Mouse (Mus musculus): ENCODE measurements around the gene Txk. TPM values are rescaled to one million over a fixed set of nuclear protein-coding genes. Genes with fewer than 3 reads are reported as not detected.

Txk gene
- polyA plus RNA-seq, 1 experiment from 2014 or later = 0.06 TPM

DNA sequence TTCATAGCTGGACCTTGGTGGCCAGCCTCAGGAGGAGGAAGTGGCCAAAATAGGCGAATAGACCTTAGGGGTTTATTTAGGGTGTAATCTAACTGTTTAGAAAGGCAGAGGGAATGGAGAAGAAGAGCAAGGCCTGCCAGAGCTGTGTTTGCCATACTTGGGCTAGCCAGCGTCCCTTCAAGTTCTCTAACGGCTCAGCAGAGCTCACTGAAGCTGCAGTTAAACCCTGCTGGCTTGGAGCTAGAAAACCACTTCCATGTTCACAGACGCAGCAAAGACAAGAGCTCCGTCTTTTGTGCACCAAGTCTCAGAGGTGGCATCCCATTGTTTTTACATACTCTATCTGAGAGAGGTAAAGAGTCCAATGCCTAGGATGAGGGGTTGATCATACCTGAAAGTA is 2.4 kb downstream of the Txk start:
- Histone ChIP-seq H3K36me3 (replicated peaks) (no peaks in the 10 kb centered on the region), H3K4me1 (replicated peaks) (peaks cover 5% of the 10 kb centered on the region; the same call in 1 of the 2 replicates), H3K27me3 (no peaks in the 10 kb centered on the region), H3K27ac (replicated peaks) (no peak overlapping the region), H3K9me3 (replicated peaks) (no peaks in the 10 kb centered on the region), H3K4me2 (no peak overlapping the region), H3K9ac (no peak overlapping the region), H3K4me3 (replicated peaks) (no peak overlapping the region)
- no peak for ATAC-seq (ENCODE audit: insufficient read depth)
- WGBS (ENCODE audit: insufficient replicate concordance) = 66% methylated on average over 5 of the region's 5 CpGs

- no peak for ATAC-seq (ENCODE audit: insufficient read depth)
- H3K36me3 ChIP-seq (replicated peaks) = no peaks in the 10 kb centered on the region
- no peak overlapping the region for H3K4me3 ChIP-seq (replicated peaks)
- H3K9ac ChIP-seq = no peak overlapping the region
- H3K27ac ChIP-seq (replicated peaks) = no peak overlapping the region
- H3K4me2 ChIP-seq = no peak overlapping the region
- no peaks in the 10 kb centered on the region for H3K27me3 ChIP-seq
- WGBS (ENCODE audit: insufficient replicate concordance) = 46% methylated on average over 7 of the region's 7 CpGs
- H3K4me1 ChIP-seq (replicated peaks) = peaks cover 5% of the 10 kb centered on the region; the same call in 1 of the 2 replicates
- no peaks in the 10 kb centered on the region for H3K9me3 ChIP-seq (replicated peaks)
Observed at GRCm38 (mm10) chr5:72748659-72749265, 3.8 kb downstream of the Txk start.

DNA sequence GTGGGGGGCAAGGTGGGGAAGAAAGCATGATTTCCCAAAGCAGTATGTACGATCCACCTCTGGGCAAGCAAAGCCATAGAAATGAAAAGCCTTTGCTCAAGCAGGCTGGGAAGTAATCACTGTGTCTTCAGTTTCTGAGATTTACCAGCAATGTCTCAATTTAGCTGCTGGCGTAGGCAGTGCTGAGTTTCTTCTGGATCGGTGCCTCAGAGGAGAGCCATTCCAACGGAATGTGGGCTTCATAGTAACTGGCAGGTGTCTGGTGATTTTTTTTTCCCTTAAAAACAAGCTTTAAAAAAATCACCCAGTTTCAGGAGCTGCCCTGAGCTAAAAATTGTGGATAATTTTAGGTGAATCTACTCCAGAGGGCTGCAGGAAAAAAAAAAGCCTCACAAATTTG is 5.2 kb downstream of the Txk start:
- Histone ChIP-seq H3K4me3 (replicated peaks) (no peak overlapping the region), H3K4me2 (no peak overlapping the region), H3K9ac (no peak overlapping the region), H3K27ac (replicated peaks) (no peak overlapping the region), H3K27me3 (no peaks in the 10 kb centered on the region), H3K4me1 (replicated peaks) (peaks cover 5% of the 10 kb centered on the region; the same call in 1 of the 2 replicates), H3K36me3 (replicated peaks) (no peaks in the 10 kb centered on the region), H3K9me3 (replicated peaks) (no peaks in the 10 kb centered on the region)
- ATAC-seq (ENCODE audit: insufficient read depth) = no peak
- WGBS (ENCODE audit: insufficient replicate concordance) = 75% methylated on average over 4 of the region's 4 CpGs

DNA sequence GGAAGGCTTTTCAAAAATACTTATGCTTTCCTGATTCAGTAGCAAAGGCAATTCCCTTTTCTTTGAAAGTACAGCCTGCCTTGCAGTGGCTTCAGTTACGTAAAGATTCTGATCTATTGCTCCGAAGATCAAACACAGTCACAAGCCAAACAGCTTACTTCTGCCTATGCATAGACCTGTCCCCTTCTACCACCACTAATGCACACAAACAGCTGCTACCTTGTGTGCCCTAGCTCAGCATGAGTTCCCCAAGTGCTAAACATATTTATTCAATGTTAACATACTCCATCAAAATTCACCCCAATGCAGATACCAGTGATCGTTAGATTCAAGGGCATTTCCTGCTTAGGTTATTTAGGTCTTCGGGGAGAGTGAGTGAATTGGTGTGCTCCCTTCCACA is 6.1 kb downstream of the Txk start:
- H3K4me2 ChIP-seq = no peak overlapping the region
- H3K9me3 ChIP-seq (replicated peaks) = no peaks in the 10 kb centered on the region
- 54% methylated on average over 4 of the region's 4 CpGs for WGBS (ENCODE audit: insufficient replicate concordance)
- ATAC-seq (ENCODE audit: insufficient read depth) = no peak
- peaks cover 5% of the 10 kb centered on the region; the same call in 1 of the 2 replicates for H3K4me1 ChIP-seq (replicated peaks)
- no peaks in the 10 kb centered on the region for H3K36me3 ChIP-seq (replicated peaks)
- no peak overlapping the region for H3K4me3 ChIP-seq (replicated peaks)
- no peak overlapping the region for H3K27ac ChIP-seq (replicated peaks)
- H3K27me3 ChIP-seq = no peaks in the 10 kb centered on the region
- no peak overlapping the region for H3K9ac ChIP-seq

DNA sequence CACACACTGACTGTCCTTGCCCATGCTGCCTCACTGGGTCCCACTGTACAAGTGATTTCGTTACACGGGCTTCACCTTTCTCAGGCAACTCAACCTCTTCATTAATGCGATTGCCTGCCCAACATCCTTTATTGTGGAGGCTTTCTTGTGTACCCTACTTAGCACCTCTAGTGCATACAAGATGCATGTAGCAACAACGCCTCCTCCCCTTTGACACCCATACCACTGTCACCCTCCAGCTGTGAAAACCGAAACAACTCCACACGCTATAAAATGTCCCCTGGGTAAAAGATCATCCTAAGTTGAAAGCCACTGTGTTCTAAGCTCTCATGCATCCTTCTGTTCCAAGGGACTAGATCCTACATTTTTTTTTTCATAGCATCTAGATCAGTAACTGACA is 9.5 kb downstream of the Txk start:
- Histone ChIP-seq H3K9ac (no peak overlapping the region), H3K9me3 (replicated peaks) (no peaks in the 10 kb centered on the region), H3K4me3 (replicated peaks) (no peak overlapping the region), H3K36me3 (replicated peaks) (no peaks in the 10 kb centered on the region), H3K27ac (replicated peaks) (no peak overlapping the region), H3K4me1 (replicated peaks) (no peaks in the 10 kb centered on the region), H3K27me3 (no peaks in the 10 kb centered on the region), H3K4me2 (no peak overlapping the region)
- no peak for ATAC-seq (ENCODE audit: insufficient read depth)
- 79% methylated on average over 6 of the region's 6 CpGs for WGBS (ENCODE audit: insufficient replicate concordance)

- no peak overlapping the region for H3K4me2 ChIP-seq
- H3K27ac ChIP-seq (replicated peaks) = no peak overlapping the region
- no peaks in the 10 kb centered on the region for H3K9me3 ChIP-seq (replicated peaks)
- H3K4me3 ChIP-seq (replicated peaks) = no peak overlapping the region
- 41% methylated on average over 7 of the region's 7 CpGs for WGBS (ENCODE audit: insufficient replicate concordance)
- no peaks in the 10 kb centered on the region for H3K27me3 ChIP-seq
- H3K9ac ChIP-seq = no peak overlapping the region
- no peaks in the 10 kb centered on the region; the same call in 1 of the 2 replicates for H3K4me1 ChIP-seq (replicated peaks)
- no peaks in the 10 kb centered on the region for H3K36me3 ChIP-seq (replicated peaks)
- ATAC-seq (ENCODE audit: insufficient read depth) = no peak
Observed at GRCm38 (mm10) chr5:72736868-72737267, 15.7 kb downstream of the Txk start.

- H3K27ac ChIP-seq (replicated peaks) = no peak overlapping the region
- no peak for ATAC-seq (ENCODE audit: insufficient read depth)
- no peaks in the 10 kb centered on the region for H3K9me3 ChIP-seq (replicated peaks)
- WGBS (ENCODE audit: insufficient replicate concordance) = 25% methylated on average over 8 of the region's 8 CpGs
- H3K4me2 ChIP-seq = no peak overlapping the region
- H3K27me3 ChIP-seq = no peaks in the 10 kb centered on the region
- H3K36me3 ChIP-seq (replicated peaks) = no peaks in the 10 kb centered on the region
- H3K4me3 ChIP-seq (replicated peaks) = no peak overlapping the region
- H3K9ac ChIP-seq = no peak overlapping the region
- H3K4me1 ChIP-seq (replicated peaks) = no peaks in the 10 kb centered on the region; the same call in 1 of the 2 replicates
Observed at GRCm38 (mm10) chr5:72736437-72736836, 16.1 kb downstream of the Txk start.

DNA sequence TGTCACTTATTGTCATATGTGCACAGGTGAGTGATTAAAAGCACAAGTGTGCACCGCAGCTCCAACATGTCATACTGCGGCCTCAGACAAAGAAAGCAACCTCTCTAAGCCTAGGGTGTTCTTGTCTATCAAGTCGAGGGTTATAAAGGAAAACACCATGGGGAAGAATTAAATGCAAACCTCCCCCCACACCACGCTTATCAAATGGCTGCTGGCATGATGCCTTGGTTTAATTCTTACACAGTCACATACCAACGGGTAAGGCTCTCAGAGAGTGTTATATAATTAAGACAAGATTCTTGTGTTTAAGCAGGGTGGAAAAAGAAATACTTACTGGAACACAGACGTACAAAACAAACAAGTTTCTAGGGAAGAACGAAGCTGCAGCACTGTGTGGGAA is 16.8 kb downstream of the Txk start:
- Histone ChIP-seq H3K9me3 (replicated peaks) (no peaks in the 10 kb centered on the region), H3K4me2 (no peak overlapping the region), H3K27ac (replicated peaks) (no peak overlapping the region), H3K9ac (no peak overlapping the region), H3K4me3 (replicated peaks) (no peak overlapping the region), H3K27me3 (no peaks in the 10 kb centered on the region), H3K4me1 (replicated peaks) (no peaks in the 10 kb centered on the region; the same call in 1 of the 2 replicates), H3K36me3 (replicated peaks) (no peaks in the 10 kb centered on the region)
- WGBS (ENCODE audit: insufficient replicate concordance) = 65% methylated on average over 7 of the region's 7 CpGs
- ATAC-seq (ENCODE audit: insufficient read depth) = no peak

DNA sequence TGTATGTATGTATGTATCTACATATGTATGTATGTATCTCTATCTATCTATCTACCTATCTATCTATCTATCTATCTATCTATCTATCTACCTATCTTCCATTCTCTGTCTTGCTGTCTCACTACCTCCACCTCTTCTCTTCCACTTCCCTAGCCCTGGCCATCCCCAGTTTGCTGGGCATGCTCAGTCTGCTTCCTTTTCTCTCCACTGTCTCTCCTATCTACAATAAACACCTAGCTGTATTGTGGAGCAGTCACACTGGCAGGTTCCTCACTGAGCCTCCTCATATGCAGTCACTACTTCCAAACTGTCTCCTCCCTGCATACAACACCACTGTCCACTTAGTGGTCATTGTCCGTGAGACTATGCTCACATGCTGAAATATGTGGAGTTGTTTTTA is 19.7 kb downstream of the Txk start:
- no peak for ATAC-seq (ENCODE audit: insufficient read depth)
- H3K4me1 ChIP-seq (replicated peaks) = no peaks in the 10 kb centered on the region; the same call in 1 of the 2 replicates
- WGBS (ENCODE audit: insufficient replicate concordance) = 76% methylated on average over 1 of the region's 1 CpGs

GRCm38 (mm10) chr5:72725404-72725803 is 27.2 kb downstream of the Txk start:
- Histone ChIP-seq H3K36me3 (replicated peaks) (no peaks in the 10 kb centered on the region), H3K27ac (replicated peaks) (no peak overlapping the region), H3K4me1 (replicated peaks) (no peaks in the 10 kb centered on the region), H3K4me2 (no peak overlapping the region), H3K27me3 (no peaks in the 10 kb centered on the region), H3K9ac (no peak overlapping the region), H3K4me3 (replicated peaks) (no peak overlapping the region), H3K9me3 (replicated peaks) (no peaks in the 10 kb centered on the region)
- WGBS (ENCODE audit: insufficient replicate concordance) = 45% methylated on average over 3 of the region's 3 CpGs
- no peak for ATAC-seq (ENCODE audit: insufficient read depth)

More for the DNA sequence above, 19.7 kb downstream of the Txk start:
- Histone ChIP-seq H3K27ac (replicated peaks) (no peak overlapping the region), H3K9ac (no peak overlapping the region), H3K4me3 (replicated peaks) (no peak overlapping the region), H3K27me3 (no peaks in the 10 kb centered on the region), H3K36me3 (replicated peaks) (no peaks in the 10 kb centered on the region), H3K9me3 (replicated peaks) (no peaks in the 10 kb centered on the region), H3K4me2 (no peak overlapping the region)

- 18% methylated on average over 2 of the region's 2 CpGs for WGBS (ENCODE audit: insufficient replicate concordance)
Observed at GRCm38 (mm10) chr5:72723429-72723828, 29.1 kb downstream of the Txk start.

DNA sequence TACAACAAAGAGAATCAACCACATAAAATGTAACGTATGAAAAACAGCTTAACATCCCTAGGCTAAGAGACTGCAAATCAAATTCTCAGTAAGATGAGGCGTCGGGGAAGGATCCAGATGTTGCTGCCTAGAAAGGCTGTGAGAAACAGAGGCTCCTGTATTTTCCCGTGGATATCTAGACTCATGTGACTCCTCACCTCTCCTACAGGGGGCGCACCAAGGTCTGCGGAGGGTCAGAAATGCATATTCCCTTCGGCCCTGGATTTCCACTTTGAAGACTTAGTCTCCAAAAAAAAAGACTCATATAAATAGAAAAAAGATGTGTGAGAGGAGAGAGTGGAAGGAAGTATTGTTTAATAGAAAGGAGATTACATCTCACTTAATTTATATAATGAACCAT is 32.0 kb downstream of the Txk start:
- WGBS (ENCODE audit: insufficient replicate concordance) = 47% methylated on average over 7 of the region's 7 CpGs
- H3K27me3 ChIP-seq = no peaks in the 10 kb centered on the region
- no peaks in the 10 kb centered on the region for H3K36me3 ChIP-seq (replicated peaks)
- H3K9me3 ChIP-seq (replicated peaks) = no peaks in the 10 kb centered on the region
- H3K9ac ChIP-seq = no peak overlapping the region
- H3K27ac ChIP-seq (replicated peaks) = no peak overlapping the region
- H3K4me2 ChIP-seq = no peak overlapping the region
- H3K4me3 ChIP-seq (replicated peaks) = no peak overlapping the region
- H3K4me1 ChIP-seq (replicated peaks) = no peaks in the 10 kb centered on the region
- ATAC-seq (ENCODE audit: insufficient read depth) = no peak

More at GRCm38 (mm10) chr5:72723429-72723828, 29.1 kb downstream of the Txk start:
- Histone ChIP-seq H3K4me1 (replicated peaks) (no peaks in the 10 kb centered on the region), H3K36me3 (replicated peaks) (no peaks in the 10 kb centered on the region), H3K4me3 (replicated peaks) (no peak overlapping the region), H3K9ac (no peak overlapping the region), H3K4me2 (no peak overlapping the region), H3K27me3 (no peaks in the 10 kb centered on the region), H3K27ac (replicated peaks) (no peak overlapping the region), H3K9me3 (replicated peaks) (no peaks in the 10 kb centered on the region)
- no peak for ATAC-seq (ENCODE audit: insufficient read depth)
